Mouse (Mus musculus): ENCODE data around the gene Aaed1.
A peak's percentile ranks its signal among the peaks of the same experiment; 100 is the strongest.

Gene Aaed1

DNA sequence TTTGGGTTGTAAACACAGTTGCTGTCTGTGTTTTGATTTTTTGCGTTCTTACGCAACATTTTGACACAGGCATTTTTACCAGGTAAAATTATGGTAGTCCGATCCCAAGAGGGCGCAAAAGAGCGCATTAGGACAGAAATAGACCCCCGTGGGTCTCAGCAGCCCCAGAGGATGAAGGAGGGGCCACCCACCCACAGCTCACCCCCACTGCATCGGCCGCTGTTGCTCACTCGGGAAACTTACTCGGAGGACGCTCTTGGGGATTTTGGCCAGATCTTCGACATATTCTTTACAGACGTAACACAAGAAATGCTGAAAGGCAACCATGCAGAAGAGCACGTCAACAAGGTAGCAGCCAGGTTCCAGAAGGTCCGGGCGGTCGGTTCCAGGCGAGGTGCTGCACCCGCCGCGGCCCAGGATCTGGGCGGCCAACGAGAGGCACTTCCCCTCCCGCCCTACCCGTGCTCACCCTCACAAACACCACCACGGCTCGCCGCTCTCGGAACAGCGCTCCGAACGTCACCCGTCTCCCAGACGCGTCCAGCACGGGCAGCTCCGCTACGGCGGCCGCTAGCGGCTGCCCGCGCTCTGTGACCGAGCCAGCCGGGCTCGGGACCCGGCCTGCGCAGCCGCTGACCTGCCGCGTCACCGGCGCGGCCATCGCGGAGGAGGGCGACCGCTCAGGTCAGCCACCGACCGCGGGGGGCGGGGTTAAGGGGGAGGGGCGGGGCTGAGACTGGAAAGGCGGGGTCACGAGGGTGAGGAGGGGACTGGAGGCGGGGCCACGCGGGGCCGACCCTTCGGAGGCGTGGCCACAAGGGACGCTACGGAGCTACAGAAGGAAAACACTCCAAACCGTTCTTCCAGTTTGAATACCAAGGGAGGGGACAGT, at the start of gene Aaed1:
TSS of gene Aaed1 (minus strand) at position 687 of the 892 bp plus-strand sequence.
- DNase-seq (ENCODE audit: low spot score in 2 of 2), result peak; percentile 83 to 96

DNA sequence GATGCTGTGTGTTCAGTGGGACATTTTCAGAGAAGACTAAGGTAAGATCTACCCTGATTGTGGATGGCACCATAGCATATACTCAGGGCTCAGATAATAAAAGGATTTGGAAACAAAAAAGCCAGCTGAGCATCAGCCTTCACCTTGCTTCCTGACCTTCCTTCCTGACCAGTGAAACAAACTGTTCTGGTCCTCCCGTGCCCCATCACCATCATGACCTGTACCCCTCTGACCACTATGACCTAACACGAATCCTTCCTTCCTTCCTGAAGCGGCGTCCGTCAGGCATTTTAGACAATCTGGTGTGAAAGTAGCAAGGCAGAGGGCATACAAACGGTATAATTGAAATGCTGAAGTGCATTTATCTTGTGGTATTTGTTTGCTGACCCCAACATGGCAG, 49.6 kb upstream of the Aaed1 start:
- no peak for DNase-seq (ENCODE audit: low spot score in 2 of 2)

DNA sequence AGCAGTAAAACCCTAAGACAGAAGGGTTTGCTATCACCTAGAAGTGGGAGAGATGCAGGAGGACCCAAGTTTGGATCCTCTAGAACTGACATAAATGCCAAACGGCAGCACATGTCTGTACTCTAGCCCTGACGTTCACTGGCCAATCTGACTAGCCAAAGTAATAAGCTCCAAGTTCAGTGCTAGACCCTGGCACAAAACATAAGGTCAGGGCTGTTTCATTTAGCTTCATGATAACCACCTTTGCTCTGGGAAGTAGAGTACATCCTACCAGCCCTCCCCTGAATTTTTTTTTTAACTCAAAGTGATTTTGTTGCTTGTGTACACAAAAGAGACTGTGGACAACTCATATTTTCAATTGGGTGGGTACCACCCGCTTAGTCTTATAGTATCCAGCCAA, 48.5 kb upstream of the Aaed1 start:
- DNase-seq (ENCODE audit: low spot score in 2 of 2), result no peak

DNA sequence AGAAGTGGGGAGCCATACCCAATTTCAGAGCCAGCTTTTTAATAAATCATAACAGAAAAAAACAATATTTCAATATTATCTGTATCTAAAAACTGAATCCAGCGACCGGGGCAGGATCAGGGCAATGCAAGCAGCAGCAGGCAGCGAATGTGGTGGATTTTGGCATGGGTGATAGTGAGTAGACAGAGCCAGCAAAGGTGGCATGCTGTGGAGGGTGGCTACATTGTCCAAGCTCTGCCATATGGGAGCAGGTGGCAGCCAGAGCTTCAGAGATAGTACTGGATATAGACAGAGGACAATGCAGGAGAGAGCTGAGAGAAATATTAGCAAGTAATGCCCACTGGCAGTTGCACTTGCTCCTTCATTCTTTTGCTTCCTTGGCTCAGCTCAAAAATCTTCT, 47.2 kb upstream of the Aaed1 start:
- DNase-seq (ENCODE audit: low spot score in 2 of 2), result no peak

DNA sequence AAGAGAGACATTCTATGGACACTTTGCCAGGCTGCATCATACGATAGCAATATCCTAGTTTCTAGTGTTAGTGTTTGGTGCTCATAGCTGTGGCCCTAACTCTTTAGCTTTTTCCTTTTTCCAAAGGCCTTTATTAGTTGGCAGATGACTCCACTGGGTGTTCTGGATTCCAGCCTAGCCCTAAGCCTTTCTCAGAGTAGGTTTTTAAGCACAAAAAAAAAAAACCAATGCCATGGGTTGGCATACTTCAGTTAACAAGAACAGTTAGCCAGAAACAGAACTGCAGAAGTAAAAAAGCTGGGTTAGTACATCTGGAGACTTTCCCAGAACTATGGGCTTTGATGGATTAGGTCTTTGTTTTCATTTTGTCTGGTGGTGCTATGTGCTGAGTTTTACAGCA, 46.0 kb upstream of the Aaed1 start:
- DNase-seq (ENCODE audit: low spot score in 2 of 2), result no peak

DNA sequence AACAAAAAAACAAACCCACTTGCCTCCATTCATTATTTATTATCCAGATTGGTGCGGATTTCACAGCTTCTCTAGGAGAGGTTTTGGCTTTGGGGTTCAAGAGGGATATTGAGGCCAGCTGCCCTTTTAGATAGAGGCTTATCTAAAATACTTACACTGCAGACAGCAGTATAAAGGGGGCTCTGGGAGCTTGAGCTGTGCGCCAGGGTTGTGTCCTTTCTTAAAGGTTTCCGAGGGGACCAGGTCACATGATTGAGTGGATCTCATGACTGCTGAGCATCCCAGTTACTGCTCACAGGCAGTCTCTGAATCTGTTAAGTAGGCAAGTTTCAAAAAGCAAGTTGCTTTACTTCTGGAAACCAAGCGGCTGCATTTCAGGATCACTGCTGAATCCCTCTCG, 44.9 kb upstream of the Aaed1 start:
- no peak for DNase-seq (ENCODE audit: low spot score in 2 of 2)

DNA sequence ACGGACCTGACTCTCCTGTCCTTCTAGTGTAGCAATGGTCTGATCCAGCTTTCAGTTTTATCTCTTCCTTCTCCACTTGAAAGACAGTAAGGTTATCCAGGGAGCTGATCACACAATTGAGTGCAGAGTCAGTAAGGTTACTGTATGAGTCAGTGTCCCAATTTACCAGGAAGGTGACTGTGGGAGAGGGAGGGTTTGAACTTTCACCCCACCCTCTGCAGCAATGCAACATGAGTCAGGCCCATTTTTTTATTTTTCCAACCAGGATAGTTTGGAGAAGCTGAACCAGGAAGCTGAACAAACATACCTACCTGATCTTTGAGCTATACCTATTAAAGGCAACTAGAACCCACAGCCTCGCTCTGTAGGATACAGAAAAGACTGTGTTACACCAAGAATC, 37.0 kb upstream of the Aaed1 start:
- no peak for DNase-seq (ENCODE audit: low spot score in 2 of 2)

DNA sequence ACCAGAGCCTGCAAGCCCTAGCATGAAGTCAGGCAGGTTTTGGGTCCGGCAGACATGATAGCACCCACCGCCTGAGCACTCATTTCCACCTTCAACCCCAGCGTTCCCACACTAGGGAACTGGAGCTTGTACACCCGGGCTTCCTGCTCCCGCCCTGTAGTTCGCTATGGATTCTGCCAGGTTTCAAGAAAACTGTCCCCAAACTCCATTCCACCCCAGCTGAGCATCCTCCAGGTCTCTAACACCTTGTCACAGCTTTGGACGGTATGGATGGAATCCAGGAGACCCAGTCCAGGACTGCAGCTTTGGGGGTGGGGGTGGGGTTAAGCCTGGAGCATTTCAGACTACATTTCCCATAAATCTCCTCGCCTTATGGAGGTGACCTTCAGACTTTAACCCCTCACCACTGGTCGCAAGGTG, 31.6 kb upstream of the Aaed1 start:
- peak in 1 of 2 experiments; percentile 26 for DNase-seq (ENCODE audit: low spot score in 2 of 2)

DNA sequence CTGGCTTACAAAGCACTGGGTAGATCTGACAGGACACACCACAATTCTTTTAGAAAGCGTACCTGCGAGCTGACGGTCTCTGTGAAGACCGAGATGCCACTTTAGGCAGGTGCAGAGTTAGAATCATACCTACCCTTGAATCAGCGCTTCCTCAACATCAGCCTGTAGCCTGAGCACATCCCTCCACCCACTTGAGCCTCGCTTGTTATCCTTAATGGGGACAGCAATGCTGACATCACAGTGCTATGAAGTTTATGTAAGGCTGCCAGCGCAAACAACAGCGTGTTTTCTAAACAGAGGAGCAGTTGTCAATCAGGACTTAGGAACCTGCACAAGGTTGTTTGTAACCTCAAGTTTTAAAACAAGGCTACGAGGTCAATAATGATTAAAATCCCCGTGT, 31.1 kb upstream of the Aaed1 start:
- no peak for DNase-seq (ENCODE audit: low spot score in 2 of 2)

DNA sequence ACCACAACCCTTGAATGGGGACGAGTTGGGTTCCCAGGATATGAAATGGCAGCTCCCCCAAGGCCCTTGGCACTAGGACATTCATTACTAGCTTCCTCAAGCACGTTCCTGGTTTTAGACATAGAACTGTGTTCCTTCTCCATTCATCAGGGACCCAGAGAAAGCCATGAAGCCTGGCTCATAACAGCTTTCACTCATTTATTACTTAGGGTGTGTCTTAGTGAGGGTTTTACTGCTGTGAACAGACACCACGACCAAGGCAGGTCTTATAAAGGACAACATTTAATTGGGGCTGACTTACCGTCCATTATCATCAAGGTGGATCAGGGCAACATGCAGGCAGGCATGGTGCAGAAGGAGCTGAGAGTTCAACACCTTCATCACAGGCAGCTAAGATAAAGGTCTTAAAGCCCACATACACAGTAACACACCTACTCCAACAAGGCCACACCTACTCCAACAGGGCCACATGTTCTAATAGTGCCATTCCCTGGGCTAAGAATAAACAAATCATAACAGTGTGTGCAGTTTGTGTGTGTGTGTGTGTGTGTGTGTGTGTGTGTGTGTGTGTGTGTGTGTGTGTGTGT, 23.1 kb upstream of the Aaed1 start:
- DNase-seq (ENCODE audit: low spot score in 2 of 2), result no peak

DNA sequence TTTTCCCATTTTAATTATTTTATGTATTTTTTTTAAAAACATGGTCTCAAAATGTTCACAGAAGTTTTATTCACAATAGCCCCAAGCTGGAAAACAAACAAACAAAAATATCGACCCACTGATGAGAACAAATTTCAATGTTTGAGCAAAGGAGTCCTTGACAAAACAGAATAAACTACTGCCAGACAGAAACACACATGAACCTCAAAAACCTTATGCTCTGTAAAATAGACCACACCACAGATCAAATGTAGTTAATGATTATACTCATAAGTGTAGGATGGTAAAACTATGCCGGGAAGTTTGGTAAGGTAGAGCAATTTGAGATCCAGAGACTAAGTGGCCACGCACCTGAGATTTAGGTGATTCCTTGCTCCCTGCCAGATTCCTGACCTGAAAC, 20.6 kb upstream of the Aaed1 start:
- no peak for DNase-seq (ENCODE audit: low spot score in 2 of 2)

DNA sequence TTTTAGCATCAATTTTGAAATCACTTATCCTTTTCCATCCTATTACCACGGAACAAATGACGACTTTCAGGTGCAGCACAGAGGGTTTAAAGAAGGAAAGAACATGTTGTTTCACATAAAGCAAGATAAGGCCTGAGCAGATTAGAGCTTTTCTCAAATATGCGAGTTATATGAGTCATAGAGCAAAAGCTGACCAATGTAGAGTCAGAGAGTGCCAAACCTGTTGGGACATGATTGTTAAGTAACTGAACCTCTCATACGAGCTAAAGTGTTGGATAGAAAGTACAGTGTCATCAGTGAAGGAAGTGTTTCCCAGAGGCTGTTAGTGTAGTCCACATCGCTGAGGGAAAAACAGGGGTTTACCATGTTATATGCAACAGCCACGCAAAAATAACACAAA, 19.8 kb upstream of the Aaed1 start:
- no peak for DNase-seq (ENCODE audit: low spot score in 2 of 2)

DNA sequence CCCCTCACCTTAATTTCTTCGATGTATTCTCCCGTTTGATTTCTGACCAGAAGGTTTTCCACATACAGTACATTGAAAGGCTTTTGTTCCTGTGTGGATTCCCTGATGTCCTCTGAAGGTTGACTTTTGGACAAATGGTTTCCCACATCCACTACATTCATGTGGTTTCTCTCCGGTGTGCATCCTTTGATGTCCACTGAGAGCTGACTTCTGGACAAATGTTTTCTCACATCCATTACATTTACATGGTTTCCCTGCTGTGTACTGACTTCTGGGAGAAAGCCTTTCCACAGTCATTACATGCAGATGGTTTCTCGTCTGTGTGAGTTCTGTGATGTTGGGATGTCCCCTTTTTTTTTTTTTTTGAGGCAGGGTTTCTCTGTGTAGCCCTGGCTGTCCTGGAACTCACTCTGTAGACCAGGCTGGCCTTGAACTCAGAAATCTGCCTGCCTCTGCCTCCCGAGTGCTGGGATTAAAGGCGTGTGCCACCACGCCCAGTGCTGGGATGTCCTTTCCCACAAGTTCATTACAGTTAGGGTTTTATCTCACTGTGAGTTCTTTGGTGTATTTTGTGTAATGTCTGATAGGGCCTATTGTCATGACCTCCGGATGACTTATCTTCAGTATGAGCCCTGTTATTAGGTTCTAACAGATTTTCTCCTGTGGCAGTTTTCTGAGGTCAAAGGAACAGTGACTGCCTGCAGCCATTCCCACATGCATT, 10.2 kb upstream of the Aaed1 start:
- DNase-seq (ENCODE audit: low spot score in 2 of 2), result no peak

DNA sequence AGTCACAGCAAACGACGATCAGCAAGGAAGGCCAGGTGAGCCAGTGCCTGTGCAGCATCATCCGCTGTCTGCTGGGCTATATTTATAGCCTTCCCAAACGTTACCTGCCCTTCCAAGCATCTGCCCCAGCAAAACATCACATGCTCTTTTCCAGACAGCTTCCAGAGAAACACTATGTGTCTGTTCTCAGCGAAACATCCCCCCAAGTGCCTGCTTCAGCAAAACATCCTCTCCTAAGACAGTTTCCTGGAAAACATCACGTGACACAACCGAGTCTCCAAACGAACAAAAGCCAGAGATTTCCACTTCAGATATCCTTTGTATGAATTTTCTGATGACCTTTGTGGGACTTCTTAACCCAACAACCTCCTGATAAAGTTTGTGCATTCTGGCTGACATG, 7.8 kb upstream of the Aaed1 start:
- no peak for DNase-seq (ENCODE audit: low spot score in 2 of 2)

DNA sequence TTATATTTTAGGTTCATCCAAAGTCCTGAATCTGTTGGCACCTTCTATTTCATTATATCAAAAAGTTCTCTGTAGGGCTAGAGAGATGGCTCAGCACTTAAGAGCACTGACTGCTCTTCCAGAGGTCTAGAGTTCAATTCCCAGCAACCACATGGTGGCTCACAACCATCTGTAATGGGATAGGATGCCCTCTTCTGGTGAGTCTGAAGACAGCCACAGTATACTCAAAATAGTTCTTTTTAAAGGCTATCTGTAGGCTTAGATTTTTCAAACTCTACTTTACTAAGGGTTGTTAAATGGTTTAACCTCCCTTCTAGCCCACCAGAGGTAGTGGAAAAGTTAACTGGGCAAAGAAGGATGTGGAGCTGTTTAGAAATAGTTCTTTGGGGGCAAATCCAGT, 7.3 kb upstream of the Aaed1 start:
- no peak for DNase-seq (ENCODE audit: low spot score in 2 of 2)

DNA sequence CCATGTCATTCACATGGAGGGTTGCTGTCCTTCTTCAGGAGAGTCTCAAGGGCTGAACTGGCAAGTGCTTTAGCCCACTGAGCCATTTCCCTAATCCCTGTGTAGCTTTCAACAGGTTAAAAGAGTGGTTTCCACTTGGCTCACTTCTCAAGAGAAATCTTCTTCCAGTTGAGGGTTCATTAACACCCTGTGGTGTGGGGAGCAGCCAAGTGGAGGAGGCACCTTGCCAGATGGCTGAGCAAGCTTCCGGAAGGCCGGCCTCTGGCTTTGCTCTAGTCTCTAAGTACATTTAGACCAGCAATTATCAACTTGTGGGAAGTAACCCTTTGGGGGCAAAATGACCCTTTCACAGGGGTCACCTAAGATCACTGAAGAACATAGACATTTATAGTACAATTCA, 5.8 kb upstream of the Aaed1 start:
- DNase-seq (ENCODE audit: low spot score in 2 of 2), result peak in 1 of 2 experiments; percentile 45

DNA sequence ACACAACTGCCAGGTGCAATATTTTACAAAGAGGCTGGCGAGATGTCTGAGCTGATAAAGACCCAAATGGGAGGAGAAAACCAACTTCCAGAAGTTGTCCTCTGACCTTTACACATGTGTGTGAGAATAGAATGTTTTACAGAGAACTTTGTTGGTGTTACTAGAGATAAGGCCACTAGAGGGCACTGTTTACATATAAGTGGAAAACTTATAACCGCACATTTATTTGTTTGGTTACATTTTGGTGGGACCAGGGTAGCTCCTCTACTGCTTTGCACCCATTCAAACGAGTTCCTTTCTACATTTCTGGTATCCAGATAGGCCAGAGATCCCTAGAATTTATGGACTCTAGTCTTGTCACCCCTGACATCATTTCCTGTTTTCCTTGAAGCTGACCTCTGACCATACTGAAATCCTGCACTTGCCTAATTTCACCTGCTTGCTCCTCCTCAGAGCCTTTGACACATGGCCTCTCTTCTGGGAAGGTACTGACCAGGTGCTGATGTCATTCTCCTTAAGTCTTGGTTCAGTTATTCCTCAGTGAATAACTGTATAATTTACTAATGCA, 3.1 kb upstream of the Aaed1 start:
- DNase-seq (ENCODE audit: low spot score in 2 of 2), result peak in 1 of 2 experiments; percentile 7

DNA sequence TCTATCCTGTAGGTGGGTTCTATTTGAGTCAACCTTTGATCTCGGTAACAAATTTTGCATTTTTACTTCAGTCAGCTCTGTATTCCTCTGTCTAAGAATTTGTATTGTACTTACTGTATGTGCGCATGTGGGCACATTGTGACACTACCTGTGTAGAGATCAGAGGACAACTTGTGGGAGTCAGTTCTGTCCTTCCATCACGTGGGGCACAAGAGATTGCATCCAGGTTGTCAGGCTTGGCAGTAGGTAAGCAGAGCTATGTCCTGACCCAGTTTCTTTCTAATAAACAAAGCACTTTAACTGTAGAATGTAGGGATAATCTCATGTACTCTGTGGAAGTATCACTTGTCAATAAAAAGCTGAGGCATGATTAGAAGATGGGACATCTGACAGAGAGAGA, 1.5 kb upstream of the Aaed1 start:
- no peak for DNase-seq (ENCODE audit: low spot score in 2 of 2)

DNA sequence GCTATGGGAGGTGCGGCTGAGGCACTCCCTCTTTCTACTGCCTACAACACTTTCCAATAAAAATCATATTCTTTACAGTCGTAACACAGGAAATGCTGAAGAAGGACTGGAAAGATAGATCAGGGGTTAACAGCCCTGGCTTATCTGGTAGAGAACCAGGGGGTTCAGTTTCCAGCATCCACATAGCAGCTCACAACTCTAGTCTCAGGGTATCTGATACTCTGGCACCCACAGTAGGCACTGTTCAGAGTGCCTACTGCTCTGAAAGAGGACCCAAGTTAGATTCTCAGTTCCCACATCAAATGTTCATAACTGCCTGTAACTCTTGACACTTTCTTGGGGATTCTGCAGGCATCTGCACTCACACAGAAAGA, 393 bp upstream of the Aaed1 start:
- DNase-seq (ENCODE audit: low spot score in 2 of 2), result no peak

DNA sequence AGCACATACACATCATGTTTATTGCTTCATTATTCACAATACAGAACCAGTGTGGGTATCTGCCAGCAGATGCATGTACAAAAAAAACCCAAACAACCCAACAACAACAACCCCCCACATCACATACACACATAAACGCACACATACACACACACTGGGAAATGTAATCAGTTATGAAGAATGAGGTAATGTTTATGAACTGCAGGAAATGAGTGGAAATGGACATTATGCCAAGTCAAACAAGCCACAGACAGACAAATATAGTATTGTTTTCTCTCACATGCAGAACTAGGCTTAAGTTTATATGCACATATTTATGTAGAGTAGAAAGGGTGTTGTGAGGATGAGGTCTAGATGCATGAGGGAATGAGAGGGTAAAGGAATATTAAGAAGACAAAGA, 1.2 kb downstream of the Aaed1 start:
- no peak for DNase-seq (ENCODE audit: low spot score in 2 of 2)

DNA sequence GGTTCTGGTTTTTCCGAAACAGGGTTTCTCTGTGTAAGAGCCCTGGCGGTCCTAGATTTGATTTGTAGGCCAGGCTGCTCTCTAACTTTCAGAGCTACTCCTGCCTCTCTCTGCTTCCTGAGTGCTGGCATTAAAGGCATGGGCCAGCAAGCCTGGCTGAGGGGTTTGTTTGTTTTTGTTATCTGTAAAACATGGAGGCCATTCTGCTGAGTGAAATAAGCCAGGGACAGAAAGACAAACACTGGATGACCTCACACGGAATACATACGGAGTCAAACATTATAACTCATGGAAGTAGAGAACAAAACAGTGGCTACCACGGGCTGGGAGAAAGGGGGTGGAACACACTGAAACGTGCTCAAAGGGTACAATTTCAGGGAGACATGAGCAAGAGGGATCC, 1.9 kb downstream of the Aaed1 start:
- no peak for DNase-seq (ENCODE audit: low spot score in 2 of 2)

DNA sequence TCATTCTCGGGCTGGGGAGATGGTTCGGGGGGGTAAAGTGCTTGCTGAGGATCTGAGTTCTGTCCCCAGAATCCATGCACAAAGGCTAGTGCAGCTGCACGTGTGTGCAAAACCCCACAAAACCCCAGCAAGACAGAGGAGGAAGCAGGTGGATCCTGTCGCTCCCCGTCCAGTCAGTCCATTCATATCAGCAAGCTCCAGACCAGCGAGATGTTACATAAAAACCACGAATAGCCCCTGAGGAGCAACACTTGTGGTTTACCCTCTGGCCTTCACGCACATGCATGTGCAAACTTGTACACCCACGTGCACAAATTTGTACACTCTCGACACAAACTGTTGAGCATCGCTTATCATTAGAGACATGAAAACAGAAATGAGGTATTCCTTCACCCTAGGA, 2.7 kb downstream of the Aaed1 start:
- DNase-seq (ENCODE audit: low spot score in 2 of 2), result no peak

DNA sequence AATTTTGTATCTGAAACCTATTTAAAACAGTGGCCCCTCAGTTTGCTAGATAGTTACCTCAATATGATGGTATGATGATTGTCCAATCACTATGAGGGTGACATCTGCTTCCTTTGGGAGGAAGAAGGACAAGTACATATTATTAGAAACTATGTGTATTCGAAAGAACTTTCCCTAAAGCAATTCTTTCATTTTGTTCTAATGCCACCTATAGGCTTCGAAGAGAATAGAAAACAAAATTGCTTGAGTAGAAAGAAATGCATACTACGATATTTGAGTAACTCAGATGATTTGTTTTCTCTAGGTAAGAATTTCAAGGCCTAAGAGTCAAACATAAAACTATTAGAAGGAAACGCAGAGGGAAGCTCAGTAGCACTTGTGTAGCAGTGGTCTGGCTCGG, 3.5 kb downstream of the Aaed1 start:
- no peak for DNase-seq (ENCODE audit: low spot score in 2 of 2)

All from cerebellum, postnatal 4 days (tissue).